In the genomic region with DNA sequence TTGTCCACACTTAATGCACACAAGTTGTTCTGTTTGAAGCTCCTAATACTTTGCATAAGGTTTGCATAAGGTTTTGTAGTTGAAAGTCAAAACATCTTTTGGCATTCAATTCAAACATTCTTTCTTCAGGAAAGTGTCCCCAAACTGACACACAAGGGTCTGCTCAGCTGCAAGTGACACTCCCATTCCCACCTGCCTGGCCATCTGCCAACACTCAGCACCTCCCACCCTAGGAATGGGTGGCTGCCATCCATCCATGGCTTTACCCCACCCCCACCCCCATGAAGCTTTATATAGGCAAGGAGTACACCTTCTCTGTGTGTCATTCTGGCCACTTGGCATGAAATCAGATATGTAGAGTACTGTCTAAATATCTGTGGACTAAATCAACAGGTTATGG, we compare ENCODE assay signal across 30 mouse cellular contexts. TPM values are rescaled to one million over a fixed set of nuclear protein-coding genes. Genes with fewer than 3 reads are reported as not detected.
DNase-seq lines count a peak whose midpoint lies in the region; ATAC-seq and TF ChIP-seq lines count a peak whose summit lies in the region.
"Had no signal": no experiment of that assay in that cellular context is flagged by ENCODE, and none has a peak within 500 bp of the region (broad histone marks: within the 10 kb centered on the region; RNA-seq: fewer than 3 reads in every experiment).

No protein-coding gene starts in this region.

- H3K27me3 ChIP-seq in kidney, embryonic 15.5 days = no peaks in the 10 kb centered on the region
- H3K27me3 ChIP-seq in kidney, embryonic 14.5 days (ENCODE audit: control insufficient read depth, insufficient read depth, low read length) = no peaks in the 10 kb centered on the region
- H3K27me3 ChIP-seq in lung, embryonic 14.5 days (ENCODE audit: insufficient read depth, low read length) = no peaks in the 10 kb centered on the region
- H3K27me3 ChIP-seq in hindbrain, embryonic 10.5 days (ENCODE audit: insufficient read depth, poor library complexity, severe bottlenecking) = no peaks in the 10 kb centered on the region
- H3K27me3 ChIP-seq: embryonic facial prominence, embryonic 13.5 days; forebrain, embryonic 13.5 days; limb, embryonic 12.5 days; liver, embryonic 15.5 days; midbrain, embryonic 15.5 days; neural tube, embryonic 15.5 days; stomach, embryonic 15.5 days had no signal

- no peak overlapping the region for H3K9ac ChIP-seq in kidney, embryonic 15.5 days
- H3K9ac ChIP-seq in kidney, embryonic 14.5 days (ENCODE audit: low read depth, low read length) = no peak overlapping the region
- no peak overlapping the region for H3K9ac ChIP-seq in lung, embryonic 14.5 days
- H3K9ac ChIP-seq: embryonic facial prominence, embryonic 13.5 days; forebrain, embryonic 13.5 days; limb, embryonic 12.5 days; liver, embryonic 15.5 days; midbrain, embryonic 15.5 days; neural tube, embryonic 15.5 days; stomach, embryonic 15.5 days had no signal

- no peak overlapping the region for H3K4me3 ChIP-seq in kidney, embryonic 15.5 days (replicated peaks)
- no peak overlapping the region for H3K4me3 ChIP-seq in kidney, embryonic 14.5 days (ENCODE audit: low read length)
- H3K4me3 ChIP-seq in lung, embryonic 14.5 days (ENCODE audit: low read depth, low read length) = no peak overlapping the region
- H3K4me3 ChIP-seq in hindbrain, embryonic 10.5 days = no peak overlapping the region
- H3K4me3 ChIP-seq: embryonic facial prominence, embryonic 13.5 days; forebrain, embryonic 13.5 days; layer of hippocampus, adult 2 months; left cerebral cortex, adult 2 months; limb, embryonic 12.5 days; liver, embryonic 15.5 days; midbrain, embryonic 10.5 days; midbrain, embryonic 15.5 days; neural tube, embryonic 15.5 days; stomach, embryonic 15.5 days had no signal

- H3K4me2 ChIP-seq in kidney, embryonic 15.5 days = no peak overlapping the region
- H3K4me2 ChIP-seq in kidney, embryonic 14.5 days (replicated peaks; ENCODE audit: low read depth, low read length) = no peak overlapping the region
- no peak overlapping the region for H3K4me2 ChIP-seq in lung, embryonic 14.5 days
- H3K4me2 ChIP-seq: embryonic facial prominence, embryonic 13.5 days; forebrain, embryonic 13.5 days; limb, embryonic 12.5 days; liver, embryonic 15.5 days; midbrain, embryonic 15.5 days; neural tube, embryonic 15.5 days; stomach, embryonic 15.5 days had no signal

- H3K27ac ChIP-seq in kidney, embryonic 15.5 days = peak overlapping the region; percentile 61; the same call in 1 of the 2 replicates
- H3K27ac ChIP-seq in kidney, embryonic 14.5 days (ENCODE audit: low read depth, low read length) = no peak overlapping the region
- H3K27ac ChIP-seq in lung, embryonic 14.5 days (ENCODE audit: low read depth) = no peak overlapping the region
- H3K27ac ChIP-seq in hindbrain, embryonic 10.5 days = no peak overlapping the region
- H3K27ac ChIP-seq: embryonic facial prominence, embryonic 13.5 days; forebrain, embryonic 13.5 days; layer of hippocampus, adult 2 months; left cerebral cortex, adult 2 months; limb, embryonic 12.5 days; liver, embryonic 15.5 days; midbrain, embryonic 10.5 days; midbrain, embryonic 15.5 days; neural tube, embryonic 15.5 days; stomach, embryonic 15.5 days had no signal

- no peak for ATAC-seq in kidney, embryonic 15.5 days (replicated peaks; ENCODE audit: low FRiP score)
- ATAC-seq in kidney, embryonic 14.5 days (ENCODE audit: low FRiP score, low TSS enrichment) = no peak
- no peak for ATAC-seq in lung, embryonic 14.5 days (ENCODE audit: insufficient read depth)
- ATAC-seq: forebrain, embryonic 13.5 days; hindbrain, embryonic 16.5 days; lung, postnatal 0 days; midbrain, embryonic 15.5 days had no signal

- H3K36me3 ChIP-seq in kidney, embryonic 15.5 days = no peaks in the 10 kb centered on the region
- no peaks in the 10 kb centered on the region for H3K36me3 ChIP-seq in kidney, embryonic 14.5 days (ENCODE audit: control insufficient read depth, insufficient read depth, low read length)
- no peaks in the 10 kb centered on the region for H3K36me3 ChIP-seq in lung, embryonic 14.5 days (ENCODE audit: insufficient read depth)
- H3K36me3 ChIP-seq in hindbrain, embryonic 10.5 days = no peaks in the 10 kb centered on the region
- H3K36me3 ChIP-seq: embryonic facial prominence, embryonic 13.5 days; limb, embryonic 12.5 days; liver, embryonic 15.5 days; midbrain, embryonic 10.5 days; midbrain, embryonic 15.5 days; neural tube, embryonic 15.5 days; stomach, embryonic 15.5 days had no signal

- DNase-seq in lung, embryonic 14.5 days = peak; percentile 44
- DNase-seq in lung, postnatal 14 days = no peak
- DNase-seq in ES-CJ7 (ENCODE audit: low read depth, low spot score) = peak; percentile 55
- DNase-seq in ZHBTc4 (ENCODE audit: low read depth, low spot score) = peak; percentile 92
- no peak for DNase-seq in hindbrain, embryonic 10.5 days (ENCODE audit: low spot score)
- DNase-seq: adrenal gland, postnatal 14 days; cerebellum, adult 11 months; cerebellum, adult 9-11 months; embryo, embryonic 11 days; gastrocnemius, postnatal 14 days; heart, postnatal 14 days; kidney, adult 9 months; retina, postnatal 1 day; right cerebral cortex, postnatal 25 days; thymus, adult 18-20 months; thymus, postnatal 25 days had no signal

- TF ChIP-seq CTCF in lung, embryonic 14.5 days (IDR thresholded peaks at IDR 0.05; ENCODE audit: low read depth) = no peak

- H3K9me3 ChIP-seq in kidney, embryonic 15.5 days (replicated peaks) = no peaks in the 10 kb centered on the region
- H3K9me3 ChIP-seq in kidney, embryonic 14.5 days (ENCODE audit: control insufficient read depth, low read length) = no peaks in the 10 kb centered on the region
- no peaks in the 10 kb centered on the region for H3K9me3 ChIP-seq in lung, embryonic 14.5 days (ENCODE audit: low read depth, low read length)
- no peaks in the 10 kb centered on the region for H3K9me3 ChIP-seq in hindbrain, embryonic 10.5 days
- H3K9me3 ChIP-seq: embryonic facial prominence, embryonic 13.5 days; forebrain, embryonic 13.5 days; limb, embryonic 12.5 days; liver, embryonic 15.5 days; midbrain, embryonic 10.5 days; midbrain, embryonic 15.5 days; neural tube, embryonic 15.5 days; stomach, embryonic 15.5 days had no signal

- H3K4me1 ChIP-seq in kidney, embryonic 15.5 days = peaks cover 38% of the 10 kb centered on the region
- H3K4me1 ChIP-seq in kidney, embryonic 14.5 days (ENCODE audit: control insufficient read depth, insufficient read depth, low read length) = 0 out of 2 replicates have a peak, but pooled peaks cover 6% of the 10 kb centered on the region
- peaks cover 18% of the 10 kb centered on the region for H3K4me1 ChIP-seq in lung, embryonic 14.5 days (ENCODE audit: insufficient read depth)
- peaks cover 24% of the 10 kb centered on the region for H3K4me1 ChIP-seq in hindbrain, embryonic 10.5 days (replicated peaks)
- H3K4me1 ChIP-seq: forebrain, embryonic 13.5 days; liver, embryonic 15.5 days; midbrain, embryonic 15.5 days; stomach, embryonic 15.5 days had no signal

RNA-seq across cellular contexts. Expression of gene Galnt18, which starts 35.0 kb away (rescaled TPM):
- polyA plus RNA-seq in kidney, embryonic 15.5 days (2015; fragmentation: Nextera tagmentation; extraction: Ambion mirVana) = 29.2 and 31.8 TPM in 2 replicates
- polyA plus RNA-seq in kidney, embryonic 14.5 days (2014; fragmentation: Nextera tagmentation; extraction: Ambion mirVana) = 11.3 and 17.8 TPM in 2 replicates
- polyA plus RNA-seq in lung, embryonic 14.5 days (2014; fragmentation: Nextera tagmentation; extraction: Ambion mirVana) = 18.0 and 18.2 TPM in 2 replicates
- 8.5 and 10.8 TPM in 2 replicates for polyA plus RNA-seq in hindbrain, embryonic 10.5 days (2016; fragmentation: Nextera tagmentation; extraction: Ambion mirVana)

Comparison
In these comparisons a context has a peak if more than half of its experiments do, and no peak if none do; other contexts are left out.
1. DNase-seq: peak in lung, embryonic 14.5 days (single experiment), ES-CJ7 (single experiment) and ZHBTc4 (single experiment); none in lung, postnatal 14 days (single experiment) and hindbrain, embryonic 10.5 days (single experiment).